Mouse (Mus musculus) heart, postnatal 4 days (tissue): ENCODE data around the gene Nxph1. TPM values are rescaled to one million over a fixed set of nuclear protein-coding genes. Genes with fewer than 3 reads are reported as not detected.

Experiments
- DNase-seq: peaks from one replicate; pipeline ENCODE4 v3.0.0; 2021
- total RNA-seq, 2 experiments: library from RNA; stranded (reverse); gene quantifications; 2 replicates each; pipeline ENCODE4 v1.2.3; 2021

The Nxph1 gene
- total RNA-seq, 2 experiments from 2014 or later, result 0.10 TPM; not detected in 1

DNA sequence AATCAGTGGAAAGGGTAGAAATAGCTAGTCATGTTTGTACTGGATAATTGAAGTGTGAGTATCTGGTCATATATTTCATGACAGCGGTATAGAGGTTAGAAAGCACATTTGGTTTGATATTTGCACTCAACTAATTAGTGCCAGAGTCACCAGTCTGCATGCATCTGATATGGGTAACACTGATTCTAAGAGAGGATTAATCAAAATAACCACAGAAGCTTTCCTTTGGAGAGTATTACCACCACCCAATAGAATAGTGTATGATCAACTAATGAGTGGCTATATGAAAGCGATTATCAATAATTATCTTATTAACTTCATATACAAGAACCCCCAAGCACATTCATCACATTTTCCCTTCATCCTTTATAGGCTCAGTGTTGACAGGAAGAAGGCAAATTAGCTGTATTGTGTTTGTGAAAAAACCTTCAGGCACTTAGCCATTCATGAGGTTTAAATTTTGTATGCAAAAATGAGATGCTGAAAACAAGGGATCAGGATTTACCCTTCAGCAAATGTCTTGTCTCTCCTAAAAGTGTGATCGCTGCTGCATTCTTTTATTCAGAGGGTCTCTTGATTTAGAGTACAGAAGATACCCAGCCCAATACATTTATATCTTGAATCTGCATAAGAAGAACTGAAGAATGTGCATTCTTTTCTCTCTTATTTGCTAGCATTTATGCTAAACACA, 185.5 kb downstream of the Nxph1 start:
- no peak for DNase-seq

DNA sequence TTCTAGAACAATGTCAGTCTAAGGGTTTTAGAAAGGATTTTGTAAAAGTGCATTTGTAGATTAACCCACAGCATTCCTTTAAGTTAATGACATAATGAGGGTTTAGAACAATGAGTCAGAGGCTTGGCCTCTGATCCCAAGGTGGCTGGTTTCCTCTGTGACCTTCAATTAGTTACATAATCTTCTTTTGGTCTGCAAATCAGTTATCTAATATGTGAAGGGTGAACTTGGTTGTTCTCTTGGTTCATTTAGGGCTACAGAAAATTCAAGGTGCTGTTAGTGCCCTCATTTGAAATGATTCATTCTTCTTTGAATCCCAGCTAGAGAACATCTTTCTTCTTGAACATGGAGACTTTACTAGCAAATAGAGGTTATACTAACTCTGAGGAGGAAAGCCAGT, 199.7 kb downstream of the Nxph1 start:
- no peak for DNase-seq

DNA sequence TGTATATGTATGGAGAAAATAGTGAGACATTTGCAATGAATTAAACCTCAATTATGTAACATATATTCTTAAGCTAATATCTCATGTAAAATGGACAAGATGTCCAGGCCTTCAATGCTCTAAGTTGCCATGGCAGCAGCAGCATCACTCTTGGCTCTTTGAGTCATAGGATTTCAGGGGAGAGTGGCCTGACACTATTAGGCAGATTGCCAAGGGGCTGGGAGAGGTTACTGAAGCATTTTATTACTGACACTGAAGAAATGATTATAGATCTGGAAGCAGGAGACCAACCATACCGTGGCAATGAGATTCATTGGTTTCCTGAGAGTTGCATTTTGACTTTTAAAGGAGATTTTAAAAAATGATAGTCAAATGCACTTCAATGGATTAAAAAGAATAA, 201.6 kb downstream of the Nxph1 start:
- no peak for DNase-seq

DNA sequence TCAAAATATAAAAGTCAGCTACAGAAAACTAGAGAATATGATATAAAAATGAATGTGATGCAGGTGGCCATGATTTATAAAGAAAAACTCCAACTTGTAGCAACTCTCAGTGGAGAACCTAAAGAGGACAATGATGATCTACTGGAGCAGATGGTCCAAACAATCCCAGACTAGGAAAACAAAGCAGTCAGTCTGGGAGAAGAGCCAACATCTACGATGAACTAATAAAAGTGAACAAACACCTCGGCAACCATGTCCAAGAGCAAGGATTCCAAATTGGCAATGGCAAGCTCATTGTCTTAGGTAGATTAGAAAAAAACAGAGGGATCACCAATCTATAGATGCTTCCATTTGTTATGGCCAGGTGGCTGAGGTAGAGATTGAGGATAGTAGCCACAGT, 211.0 kb downstream of the Nxph1 start:
- DNase-seq, result no peak

DNA sequence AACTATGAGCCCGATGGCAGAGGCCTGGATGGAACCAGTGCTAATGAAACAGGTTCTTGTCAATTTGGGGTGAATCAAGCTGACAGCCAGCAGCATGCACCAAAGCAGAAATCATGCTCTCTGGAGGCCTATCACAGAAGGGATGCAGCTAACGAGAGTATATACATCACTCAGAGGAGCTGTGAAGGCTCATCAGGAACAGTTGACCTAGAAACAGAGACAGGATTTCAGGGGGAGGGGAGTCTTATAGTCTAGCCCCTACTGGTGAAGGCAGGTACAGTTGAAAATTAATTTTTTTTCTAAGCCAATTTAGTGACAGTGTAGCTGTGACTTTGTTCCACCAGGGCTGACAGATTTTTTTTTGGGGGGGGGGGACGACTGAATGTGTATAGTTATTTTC, 234.2 kb downstream of the Nxph1 start:
- DNase-seq, result no peak

DNA sequence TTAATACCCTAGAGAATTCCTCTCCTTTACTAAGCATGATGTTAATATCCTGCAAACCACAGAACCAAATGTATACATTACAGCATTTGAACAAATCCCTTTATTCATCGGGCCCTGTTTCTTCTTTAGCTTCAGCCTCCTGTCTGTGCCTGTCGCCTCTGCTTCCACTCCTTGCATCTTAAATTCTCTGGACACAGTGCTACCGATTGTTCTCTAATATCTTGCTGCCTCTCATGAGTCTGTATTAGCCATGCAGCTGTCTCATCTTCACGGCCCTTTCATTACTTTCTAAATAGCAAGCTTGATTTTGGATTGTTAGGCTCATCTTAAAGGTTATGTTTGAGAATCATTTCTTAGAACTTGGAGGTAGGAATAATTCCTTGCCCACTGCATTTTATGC, 262.5 kb downstream of the Nxph1 start:
- DNase-seq, result no peak

DNA sequence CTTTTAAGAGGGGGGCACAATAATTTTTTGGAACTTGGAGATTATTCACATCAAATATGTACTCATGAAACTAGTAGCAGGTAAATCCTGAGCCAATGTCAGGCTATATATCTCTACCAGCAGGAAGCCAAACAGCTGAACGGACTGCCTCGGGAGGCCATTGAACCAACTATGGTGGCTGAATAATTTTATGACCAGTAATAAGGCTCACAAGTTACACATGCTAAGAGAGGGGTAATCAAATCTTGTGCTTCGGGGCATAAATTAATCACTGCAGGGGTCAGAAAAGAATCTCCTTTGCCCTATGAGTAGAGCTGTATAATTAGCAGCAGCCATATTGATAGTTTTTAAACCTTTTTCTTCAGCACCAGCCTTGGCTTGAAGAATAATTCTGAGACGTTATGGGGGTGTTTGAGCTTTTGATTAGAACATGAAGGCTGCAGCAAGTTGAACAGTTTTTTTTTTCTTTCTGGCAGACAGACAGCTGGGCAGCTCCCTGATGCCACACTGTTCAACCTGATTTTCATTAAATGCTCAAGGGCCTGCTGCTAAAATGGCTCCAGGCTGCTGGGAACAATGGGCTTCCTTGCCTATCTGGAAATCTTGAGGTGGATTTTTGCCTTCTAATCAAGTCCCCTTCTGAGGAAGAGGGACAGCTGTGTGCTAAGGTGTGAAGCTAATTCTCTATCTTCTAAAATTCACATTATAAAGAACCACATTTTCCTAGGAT, 272.7 kb downstream of the Nxph1 start:
- no peak for DNase-seq

DNA sequence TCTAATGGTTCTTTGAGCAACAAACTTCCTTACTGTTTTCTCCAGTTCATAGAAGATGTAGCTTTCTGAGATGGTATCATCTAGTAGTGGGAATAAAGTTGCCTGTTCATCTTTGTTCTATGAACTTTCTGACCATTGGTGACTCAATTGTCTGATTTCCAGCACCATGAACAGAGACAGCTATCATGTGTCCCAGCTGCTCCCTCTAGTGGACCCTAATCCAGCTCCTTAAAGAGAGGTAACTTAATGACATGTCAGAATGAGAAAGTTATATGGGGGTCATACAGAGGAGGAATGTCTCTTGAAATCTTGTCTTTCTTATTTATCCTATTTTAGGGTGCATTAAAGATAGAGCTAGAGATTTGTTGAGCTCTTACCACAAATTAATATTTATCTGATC, 286.6 kb downstream of the Nxph1 start:
- DNase-seq, result peak; percentile 4

DNA sequence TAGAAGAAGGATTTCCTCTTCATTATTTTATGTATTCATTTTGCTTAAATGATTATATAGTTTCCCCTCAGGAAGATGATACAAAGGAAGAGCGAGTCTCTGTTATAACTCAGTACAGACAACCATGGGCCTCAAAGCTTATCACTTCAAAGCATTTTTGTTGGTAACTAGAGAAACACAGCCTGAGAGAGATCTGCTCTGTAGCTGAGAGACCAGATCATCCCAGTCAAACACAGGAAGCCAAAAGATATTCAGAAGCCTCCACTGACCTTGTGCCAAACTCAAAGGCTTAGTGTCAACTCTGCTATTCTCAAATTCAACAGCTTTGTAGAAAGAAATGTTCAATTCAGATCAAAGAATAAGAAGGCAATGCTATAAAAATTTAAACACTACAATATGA, 319.8 kb downstream of the Nxph1 start:
- no peak for DNase-seq

Other genes with a start within 250 kb of the Nxph1 start
- gene Ica1, start 169.9 kb upstream of the Nxph1 start, total RNA-seq, result 10 to 100 TPM; 15.2 to 15.4 TPM